Comparison of ENCODE assay signal across 19 mouse cellular contexts in genomic region chr13:92708466-92708865, GRCm38 (mm10).
"Had no signal": no experiment of that assay in that cellular context is flagged by ENCODE, and none has a peak within 500 bp of the region (broad histone marks: within the 10 kb centered on the region; RNA-seq: fewer than 3 reads in every experiment).

No protein-coding gene starts in this region.

- H3K9ac ChIP-seq: liver, embryonic 13.5 days; liver, embryonic 15.5 days; lung, embryonic 14.5 days had no signal

- H3K4me2 ChIP-seq: liver, embryonic 13.5 days; liver, embryonic 15.5 days; lung, embryonic 14.5 days; midbrain, embryonic 11.5 days; neural tube, embryonic 12.5 days had no signal

- H3K9me3 ChIP-seq: liver, embryonic 13.5 days; liver, embryonic 15.5 days; neural tube, embryonic 12.5 days had no signal

- H3K27me3 ChIP-seq: liver, embryonic 13.5 days; liver, embryonic 15.5 days; neural tube, embryonic 12.5 days had no signal

- H3K27ac ChIP-seq: liver, embryonic 13.5 days; liver, embryonic 15.5 days; neural tube, embryonic 12.5 days had no signal

- DNase-seq: liver, embryonic 13.5 days; lung, adult 18-20 months; lung, embryonic 14.5 days; lung, postnatal 10 days; lung, postnatal 4 days; midbrain, embryonic 14.5 days; retina, postnatal 1 day; right cerebral cortex, adult 18-20 months; right cerebral cortex, postnatal 25 days; right cerebral cortex, postnatal 4 days; spleen, adult 18-20 months; thymus, adult 2 months; thymus, postnatal 25 days; thymus, postnatal 4 days had no signal

- H3K4me3 ChIP-seq: liver, embryonic 13.5 days; liver, embryonic 15.5 days; myocyte; neural tube, embryonic 12.5 days had no signal

- ATAC-seq: midbrain, embryonic 16.5 days had no signal
